Mouse (Mus musculus): ENCODE results near the gene Kdr. TPM values are rescaled to one million over a fixed set of nuclear protein-coding genes. Genes with fewer than 3 reads are reported as not detected.

The Kdr gene
- polyA plus RNA-seq, 1 experiment from 2014 or later, result 23.0 TPM

GRCm38 (mm10) chr5:75980521-75981311 is 2.5 kb upstream of the Kdr start:
- ATAC-seq (ENCODE audit: insufficient read depth, low FRiP score, low read depth), result no peak

DNA sequence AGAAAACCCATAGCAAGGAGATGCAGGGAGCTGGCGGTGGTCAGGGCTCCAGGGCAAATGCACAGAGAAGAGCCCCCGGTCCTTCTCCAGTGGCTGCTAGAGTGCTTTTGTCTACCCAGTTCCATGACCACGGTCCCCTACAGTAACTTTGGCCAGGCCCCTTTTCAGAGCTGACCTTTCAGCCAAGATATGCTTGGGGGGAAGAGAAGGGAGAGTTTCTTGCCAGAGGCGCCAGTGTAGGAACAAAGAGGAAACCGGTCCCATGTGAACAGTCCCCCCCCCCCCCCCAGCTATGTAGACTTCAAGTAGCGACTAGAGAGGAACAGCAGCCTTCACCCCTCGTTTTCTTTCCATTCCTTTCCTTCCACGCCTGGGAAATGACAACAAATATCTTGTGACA is 850 bp upstream of the Kdr start:
- 14% methylated on average over 8 of the region's 8 CpGs for WGBS
- peak overlapping the region; percentile 100 for H3K4me2 ChIP-seq
- no peak for ATAC-seq (ENCODE audit: insufficient read depth, low FRiP score, low read depth)
- no peak overlapping the region for H3K27ac ChIP-seq
- H3K4me1 ChIP-seq, result 0 out of 2 replicates have a peak, but pooled peaks cover 10% of the 10 kb centered on the region
- H3K9me3 ChIP-seq, result no peaks in the 10 kb centered on the region
- no peak overlapping the region for H3K9ac ChIP-seq
- H3K36me3 ChIP-seq, result no peaks in the 10 kb centered on the region
- H3K27me3 ChIP-seq (replicated peaks), result peaks cover 23% of the 10 kb centered on the region
- peak overlapping the region; percentile 56 for H3K4me3 ChIP-seq (replicated peaks)

More at GRCm38 (mm10) chr5:75980521-75981311, 2.5 kb upstream of the Kdr start:
- no peak overlapping the region for H3K27ac ChIP-seq
- H3K4me2 ChIP-seq, result no peak overlapping the region
- WGBS, result 64% methylated on average over 23 of the region's 23 CpGs
- no peaks in the 10 kb centered on the region for H3K36me3 ChIP-seq
- H3K9me3 ChIP-seq, result no peaks in the 10 kb centered on the region
- peaks cover 23% of the 10 kb centered on the region for H3K27me3 ChIP-seq (replicated peaks)
- no peak overlapping the region for H3K4me3 ChIP-seq (replicated peaks)
- H3K4me1 ChIP-seq, result 0 out of 2 replicates have a peak, but pooled peaks cover 10% of the 10 kb centered on the region
- H3K9ac ChIP-seq, result no peak overlapping the region

- H3K9ac ChIP-seq, result peak overlapping the region; percentile 45
- H3K4me2 ChIP-seq, result peak overlapping the region; percentile 100
- WGBS, result 2% methylated on average over 54 of the region's 54 CpGs
- no peaks in the 10 kb centered on the region for H3K9me3 ChIP-seq
- ATAC-seq (ENCODE audit: insufficient read depth, low FRiP score, low read depth), result peak; percentile 37
- no peaks in the 10 kb centered on the region for H3K36me3 ChIP-seq
- peak overlapping the region; percentile 56 for H3K4me3 ChIP-seq (replicated peaks)
- H3K27me3 ChIP-seq (replicated peaks), result peaks cover 23% of the 10 kb centered on the region
- H3K27ac ChIP-seq, result peak overlapping the region; percentile 42; the same call in 1 of the 2 replicates
- 0 out of 2 replicates have a peak, but pooled peaks cover 10% of the 10 kb centered on the region for H3K4me1 ChIP-seq
These were observed 551 bp downstream of the Kdr start for GRCm38 (mm10) chr5:75977441-75978373.

DNA sequence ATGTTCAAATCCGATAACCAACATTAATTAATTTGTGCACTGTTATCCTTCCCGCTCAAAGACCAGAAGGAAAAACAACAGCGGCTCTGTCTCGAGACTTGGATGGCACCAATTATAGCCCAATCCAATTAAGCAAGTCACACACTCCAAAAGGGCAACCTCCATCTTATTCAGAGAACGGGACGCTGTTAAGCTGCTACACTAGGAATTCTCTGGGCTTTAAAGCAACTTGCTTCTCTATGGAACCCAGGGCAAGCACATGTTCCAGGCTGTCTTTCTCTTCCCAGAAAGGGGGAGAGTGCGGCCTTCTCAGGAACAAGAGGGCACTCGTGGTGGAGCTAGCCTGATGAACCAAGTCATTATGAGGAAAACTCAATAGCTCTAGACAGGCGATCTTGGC is 1.6 kb downstream of the Kdr start:
- Histone ChIP-seq H3K4me3 (replicated peaks) (peak overlapping the region; percentile 13), H3K9me3 (no peaks in the 10 kb centered on the region), H3K4me1 (0 out of 2 replicates have a peak, but pooled peaks cover 10% of the 10 kb centered on the region), H3K36me3 (no peaks in the 10 kb centered on the region), H3K9ac (no peak overlapping the region), H3K27ac (no peak overlapping the region), H3K4me2 (no peak overlapping the region), H3K27me3 (replicated peaks) (peaks cover 23% of the 10 kb centered on the region)
- 54% methylated on average over 9 of the region's 9 CpGs for WGBS
- no peak for ATAC-seq (ENCODE audit: insufficient read depth, low FRiP score, low read depth)

GRCm38 (mm10) chr5:75975398-75975797 is 2.9 kb downstream of the Kdr start:
- Histone ChIP-seq H3K4me2 (no peak overlapping the region), H3K9ac (no peak overlapping the region), H3K9me3 (no peaks in the 10 kb centered on the region), H3K4me3 (replicated peaks) (no peak overlapping the region), H3K27me3 (replicated peaks) (peaks cover 23% of the 10 kb centered on the region), H3K27ac (no peak overlapping the region), H3K4me1 (0 out of 2 replicates have a peak, but pooled peaks cover 10% of the 10 kb centered on the region), H3K36me3 (no peaks in the 10 kb centered on the region)
- ATAC-seq (ENCODE audit: insufficient read depth, low FRiP score, low read depth), result no peak
- WGBS, result 74% methylated on average over 5 of the region's 5 CpGs

DNA sequence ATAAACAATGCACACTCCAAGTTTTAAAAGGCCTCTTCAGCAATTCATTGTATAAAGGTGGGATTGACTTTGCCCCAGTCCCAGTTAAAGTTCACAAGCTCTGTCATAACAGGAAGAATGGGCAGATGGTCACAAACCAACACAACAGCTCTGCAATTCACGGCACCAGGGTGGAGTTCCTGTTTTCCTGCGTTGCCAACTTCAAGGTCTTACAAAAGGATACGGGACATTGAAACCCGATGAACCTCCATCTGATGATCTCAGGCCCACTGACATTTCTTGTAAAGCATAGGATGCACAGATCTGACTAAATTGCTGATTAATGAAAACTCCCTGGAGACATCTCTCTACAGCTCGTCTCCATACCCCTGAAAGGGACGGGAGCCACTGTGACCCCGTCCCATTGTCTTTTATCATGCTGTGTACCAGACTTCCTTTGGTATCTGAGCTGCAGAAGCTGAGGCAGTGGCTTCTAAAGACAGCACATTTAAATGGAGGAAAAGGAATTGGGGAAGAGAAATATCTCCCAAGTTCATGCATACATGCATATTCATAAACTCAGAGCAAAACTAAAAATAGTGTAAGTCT is 3.6 kb downstream of the Kdr start:
- H3K4me2 ChIP-seq, result no peak overlapping the region
- no peaks in the 10 kb centered on the region for H3K36me3 ChIP-seq
- no peak for ATAC-seq (ENCODE audit: insufficient read depth, low FRiP score, low read depth)
- H3K4me1 ChIP-seq, result 0 out of 2 replicates have a peak, but pooled peaks cover 10% of the 10 kb centered on the region
- H3K9ac ChIP-seq, result no peak overlapping the region
- 57% methylated on average over 7 of the region's 7 CpGs for WGBS
- no peak overlapping the region for H3K4me3 ChIP-seq (replicated peaks)
- no peak overlapping the region for H3K27ac ChIP-seq
- H3K9me3 ChIP-seq, result no peaks in the 10 kb centered on the region
- H3K27me3 ChIP-seq (replicated peaks), result peaks cover 19% of the 10 kb centered on the region

DNA sequence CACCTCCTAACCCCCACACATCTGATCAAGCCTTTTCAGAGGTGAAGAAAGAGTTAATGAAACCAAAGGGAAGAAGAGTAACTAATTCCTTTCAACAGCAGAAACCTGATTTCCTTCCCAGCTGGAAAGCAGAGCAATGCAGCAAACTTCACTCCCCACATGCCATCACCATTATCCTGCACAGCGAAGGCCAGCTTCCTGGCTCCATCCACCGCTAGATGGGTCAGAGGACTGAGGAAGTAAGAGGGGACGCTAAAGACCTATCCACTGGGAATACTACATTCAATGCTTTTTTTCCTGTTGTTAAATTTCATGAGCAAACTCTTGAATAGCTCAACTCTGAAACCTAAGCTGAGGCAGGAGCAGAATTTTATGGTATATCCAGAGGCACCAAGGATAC is 8.4 kb downstream of the Kdr start:
- no peak overlapping the region for H3K9ac ChIP-seq
- 42% methylated on average over 3 of the region's 3 CpGs for WGBS
- H3K4me2 ChIP-seq, result no peak overlapping the region
- H3K9me3 ChIP-seq, result no peaks in the 10 kb centered on the region
- H3K27ac ChIP-seq, result no peak overlapping the region
- no peak for ATAC-seq (ENCODE audit: insufficient read depth, low FRiP score, low read depth)
- no peak overlapping the region for H3K4me3 ChIP-seq (replicated peaks)
- no peaks in the 10 kb centered on the region for H3K27me3 ChIP-seq (replicated peaks)
- no peaks in the 10 kb centered on the region for H3K36me3 ChIP-seq
- no peaks in the 10 kb centered on the region for H3K4me1 ChIP-seq

DNA sequence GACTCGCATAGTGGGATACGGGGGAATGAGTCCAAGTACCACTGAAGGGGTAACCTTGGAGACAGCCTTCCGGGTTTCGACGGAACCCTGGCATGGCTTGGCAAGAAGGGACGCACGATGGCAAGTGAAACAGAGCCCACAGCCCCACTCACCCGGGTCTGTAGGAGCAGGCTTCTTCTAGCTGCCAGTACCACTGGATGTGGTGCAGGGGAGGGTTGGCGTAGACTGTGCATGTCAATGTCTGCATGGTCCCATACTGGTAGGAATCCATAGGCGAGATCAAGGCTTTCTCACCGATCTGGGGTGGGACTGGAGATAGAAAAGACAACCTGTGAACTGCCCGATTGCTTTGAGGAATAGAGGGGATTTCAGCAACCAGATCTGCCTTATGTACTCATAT is 15.7 kb downstream of the Kdr start:
- Histone ChIP-seq H3K4me1 (no peaks in the 10 kb centered on the region), H3K27ac (no peak overlapping the region), H3K9ac (no peak overlapping the region), H3K27me3 (replicated peaks) (no peaks in the 10 kb centered on the region), H3K4me3 (replicated peaks) (no peak overlapping the region), H3K36me3 (no peaks in the 10 kb centered on the region), H3K4me2 (no peak overlapping the region), H3K9me3 (no peaks in the 10 kb centered on the region)
- WGBS, result 82% methylated on average over 12 of the region's 12 CpGs
- no peak for ATAC-seq (ENCODE audit: insufficient read depth, low FRiP score, low read depth)

GRCm38 (mm10) chr5:75961741-75962469 is 16.4 kb downstream of the Kdr start:
- WGBS, result 65% methylated on average over 19 of the region's 19 CpGs
- H3K9me3 ChIP-seq, result no peaks in the 10 kb centered on the region
- no peaks in the 10 kb centered on the region for H3K4me1 ChIP-seq
- H3K4me2 ChIP-seq, result no peak overlapping the region
- ATAC-seq (ENCODE audit: insufficient read depth, low FRiP score, low read depth), result peak; percentile 70; the same call in 1 of the 2 replicates
- no peak overlapping the region for H3K4me3 ChIP-seq (replicated peaks)
- no peak overlapping the region for H3K27ac ChIP-seq
- no peak overlapping the region for H3K9ac ChIP-seq
- H3K27me3 ChIP-seq (replicated peaks), result no peaks in the 10 kb centered on the region
- H3K36me3 ChIP-seq, result no peaks in the 10 kb centered on the region

DNA sequence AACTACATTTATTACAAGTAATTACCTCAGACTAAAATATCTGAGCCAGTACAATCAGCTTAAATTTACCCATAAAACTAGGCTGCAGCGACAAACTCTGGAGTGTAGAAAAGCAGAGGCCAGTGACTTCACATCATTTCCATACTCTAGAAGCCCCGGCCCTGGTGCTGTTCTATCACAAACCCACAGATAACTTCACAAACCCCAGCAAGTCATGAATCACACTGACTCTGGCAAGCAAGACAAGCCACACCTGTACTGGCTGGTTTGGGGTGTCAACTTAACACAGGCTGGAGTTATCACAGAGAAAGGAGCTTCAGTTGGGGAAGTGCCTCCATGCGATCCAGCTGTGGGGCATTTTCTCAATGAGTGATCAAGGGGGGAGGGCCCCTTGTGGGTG is 18.4 kb downstream of the Kdr start:
- WGBS, result 71% methylated on average over 3 of the region's 3 CpGs
- Histone ChIP-seq H3K27me3 (replicated peaks) (no peaks in the 10 kb centered on the region), H3K4me3 (replicated peaks) (no peak overlapping the region), H3K27ac (no peak overlapping the region), H3K9me3 (no peaks in the 10 kb centered on the region), H3K4me1 (no peaks in the 10 kb centered on the region), H3K36me3 (no peaks in the 10 kb centered on the region), H3K9ac (no peak overlapping the region), H3K4me2 (no peak overlapping the region)
- no peak for ATAC-seq (ENCODE audit: insufficient read depth, low FRiP score, low read depth)

DNA sequence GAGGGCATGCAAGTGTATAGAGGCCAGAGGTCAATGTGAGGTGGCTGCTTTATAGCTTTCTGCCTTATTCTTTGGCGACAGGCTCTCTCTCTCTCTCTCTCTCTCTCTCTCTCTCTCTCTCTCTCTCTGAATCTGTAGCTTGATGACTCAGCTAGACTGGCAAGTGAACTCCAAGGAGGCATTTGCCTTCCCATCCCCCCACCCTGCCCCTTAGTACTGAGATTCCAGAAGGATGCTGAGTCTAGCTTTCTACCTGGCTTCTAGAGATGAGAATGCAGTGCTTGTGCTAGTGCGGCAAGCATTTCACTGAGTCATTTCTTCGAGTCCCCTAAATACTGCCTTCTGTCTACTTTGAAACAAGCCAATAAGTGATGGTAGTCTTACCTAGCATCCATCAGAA is 21.7 kb downstream of the Kdr start:
- WGBS, result 85% methylated on average over 3 of the region's 3 CpGs

More for the DNA sequence above, 21.7 kb downstream of the Kdr start:
- Histone ChIP-seq H3K27me3 (replicated peaks) (no peaks in the 10 kb centered on the region), H3K4me2 (no peak overlapping the region), H3K9ac (no peak overlapping the region), H3K27ac (no peak overlapping the region), H3K36me3 (no peaks in the 10 kb centered on the region), H3K9me3 (no peaks in the 10 kb centered on the region), H3K4me3 (replicated peaks) (no peak overlapping the region), H3K4me1 (no peaks in the 10 kb centered on the region)
- no peak for ATAC-seq (ENCODE audit: insufficient read depth, low FRiP score, low read depth)

Measured in stomach, embryonic 15.5 days (tissue).